Mouse (Mus musculus): Measurements from ENCODE around the gene Hoxb3. TPM values are rescaled to one million over a fixed set of nuclear protein-coding genes. Genes with fewer than 3 reads are reported as not detected.
A peak's percentile ranks its signal among the peaks of the same experiment; 100 is the strongest.

Hoxb3 gene
- polyA plus RNA-seq, 1 experiment from 2014 or later, result 3.7 TPM

DNA sequence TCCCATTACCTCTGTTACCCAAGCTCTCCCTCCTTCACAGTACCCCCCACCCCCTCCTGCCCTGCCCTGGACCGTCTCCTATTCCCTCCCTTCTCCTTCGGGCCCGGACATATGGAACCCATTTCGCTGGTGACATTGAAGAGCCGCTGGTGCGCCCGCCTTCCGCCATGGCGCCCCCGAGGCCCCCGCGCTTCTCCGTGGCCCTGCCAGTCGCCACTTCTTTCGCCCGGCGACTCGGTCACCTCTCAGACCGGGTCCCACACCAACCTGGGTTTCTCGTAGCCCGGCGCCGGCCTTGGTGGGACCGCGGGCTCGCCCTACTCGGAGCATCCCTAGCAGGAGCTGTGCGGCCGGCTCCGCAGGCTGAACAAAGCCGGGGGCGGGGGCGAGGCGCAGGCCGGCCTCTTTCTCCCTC is 9.5 kb downstream of the Hoxb3 start:
- H3K9ac ChIP-seq (ENCODE audit: low read length), result peak overlapping the region; percentile 83
- 3% methylated on average over 35 of the region's 35 CpGs for WGBS
- peak overlapping the region; percentile 43 for H3K4me3 ChIP-seq (ENCODE audit: low read depth, low read length)
- H3K27me3 ChIP-seq (replicated peaks; ENCODE audit: control insufficient read depth, insufficient read depth, low read length), result no peaks in the 10 kb centered on the region
- ATAC-seq (replicated peaks; ENCODE audit: low FRiP score, low TSS enrichment, low read depth), result no peak
- peak overlapping the region; percentile 99 for H3K27ac ChIP-seq (ENCODE audit: low read depth)
- H3K36me3 ChIP-seq (ENCODE audit: control insufficient read depth, insufficient read depth, low read length), result peaks cover 10% of the 10 kb centered on the region; the same call in 1 of the 2 replicates
- DNase-seq (ENCODE audit: low spot score), result peak; percentile 74
- peak overlapping the region; percentile 89 for H3K4me2 ChIP-seq (ENCODE audit: low read length)
- no peaks in the 10 kb centered on the region for H3K9me3 ChIP-seq (ENCODE audit: control insufficient read depth, low read length)
- H3K4me1 ChIP-seq (replicated peaks; ENCODE audit: control insufficient read depth, insufficient read depth, low read length), result peaks cover 79% of the 10 kb centered on the region

DNA sequence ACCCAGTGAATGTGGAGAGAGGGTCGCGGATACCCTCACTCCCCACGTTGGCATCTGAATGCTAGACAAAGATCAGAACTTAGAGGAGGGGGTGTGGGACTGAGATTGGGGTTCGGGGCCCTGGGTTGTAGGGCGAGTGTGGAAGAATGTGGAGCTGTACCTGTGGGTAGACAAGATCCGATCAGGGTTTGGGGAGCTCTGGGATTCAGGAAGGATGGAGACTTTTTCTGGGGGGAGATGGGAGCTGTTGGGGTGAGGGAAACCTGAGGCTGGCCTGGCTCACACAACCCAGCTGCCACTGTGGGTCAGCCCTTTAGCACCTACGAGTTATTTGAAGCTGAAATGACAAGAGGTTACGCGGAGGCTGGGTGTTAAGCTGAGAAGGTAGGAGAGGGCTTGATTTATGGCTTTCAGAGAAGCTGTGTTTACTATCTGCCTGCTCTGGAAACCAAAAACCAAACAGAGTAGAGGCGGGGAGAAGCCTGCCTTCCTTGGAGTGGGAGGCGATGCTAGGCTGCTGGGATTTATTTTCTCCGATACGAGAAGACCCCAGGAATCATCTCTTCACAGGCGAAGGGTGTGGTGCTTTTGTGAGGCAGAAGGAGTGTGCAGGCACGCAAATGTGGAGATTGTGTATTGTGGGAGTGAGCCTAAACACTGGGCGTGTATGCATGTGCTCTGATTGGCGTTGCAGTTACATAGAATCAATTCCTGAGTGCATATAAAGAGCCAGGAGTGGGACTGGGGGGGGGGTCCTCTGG is 10.3 kb downstream of the Hoxb3 start:
- H3K27ac ChIP-seq (ENCODE audit: low read depth), result peak overlapping the region; percentile 99
- H3K4me1 ChIP-seq (replicated peaks; ENCODE audit: control insufficient read depth, insufficient read depth, low read length), result peaks cover 83% of the 10 kb centered on the region
- H3K4me2 ChIP-seq (ENCODE audit: low read length), result peak overlapping the region; percentile 89
- H3K36me3 ChIP-seq (ENCODE audit: control insufficient read depth, insufficient read depth, low read length), result peaks cover 10% of the 10 kb centered on the region; the same call in 1 of the 2 replicates
- no peaks in the 10 kb centered on the region for H3K27me3 ChIP-seq (replicated peaks; ENCODE audit: control insufficient read depth, insufficient read depth, low read length)
- DNase-seq (ENCODE audit: low spot score) (peak; percentile 82), ATAC-seq (replicated peaks; ENCODE audit: low FRiP score, low TSS enrichment, low read depth) (peak; percentile 41; the same call in 1 of the 2 replicates)
- peak overlapping the region; percentile 83 for H3K9ac ChIP-seq (ENCODE audit: low read length)
- no peaks in the 10 kb centered on the region for H3K9me3 ChIP-seq (ENCODE audit: control insufficient read depth, low read length)
- peak overlapping the region; percentile 43 for H3K4me3 ChIP-seq (ENCODE audit: low read depth, low read length)
- WGBS, result 10% methylated on average over 17 of the region's 17 CpGs

DNA sequence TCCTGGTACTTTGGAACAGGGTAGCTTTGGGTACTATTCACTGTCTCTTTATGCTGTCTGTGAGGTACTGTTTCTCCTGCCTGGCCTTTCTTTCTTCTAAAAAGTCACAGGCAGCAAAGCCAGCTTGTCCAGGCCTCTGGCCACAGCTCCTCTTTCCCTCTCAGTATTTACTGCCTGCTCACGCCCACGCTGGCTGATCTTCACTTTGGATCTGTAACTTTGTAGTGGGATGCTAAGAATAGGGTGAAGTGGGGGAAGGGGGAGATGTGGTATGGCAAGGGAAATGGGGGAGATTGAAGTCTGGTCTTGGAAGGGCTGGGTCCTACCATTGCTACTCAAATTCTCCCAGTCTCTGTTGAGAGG is 10.9 kb downstream of the Hoxb3 start:
- Histone ChIP-seq H3K27me3 (replicated peaks; ENCODE audit: control insufficient read depth, insufficient read depth, low read length) (no peaks in the 10 kb centered on the region), H3K36me3 (ENCODE audit: control insufficient read depth, insufficient read depth, low read length) (peaks cover 10% of the 10 kb centered on the region; the same call in 1 of the 2 replicates), H3K4me2 (ENCODE audit: low read length) (peak overlapping the region; percentile 89), H3K4me3 (ENCODE audit: low read depth, low read length) (peak overlapping the region; percentile 43), H3K4me1 (replicated peaks; ENCODE audit: control insufficient read depth, insufficient read depth, low read length) (peaks cover 84% of the 10 kb centered on the region), H3K27ac (ENCODE audit: low read depth) (peak overlapping the region; percentile 99), H3K9me3 (ENCODE audit: control insufficient read depth, low read length) (no peaks in the 10 kb centered on the region), H3K9ac (ENCODE audit: low read length) (peak overlapping the region; percentile 83)
- WGBS, result 9% methylated on average over 2 of the region's 2 CpGs
- DNase-seq (ENCODE audit: low spot score) (peak; percentile 73), ATAC-seq (replicated peaks; ENCODE audit: low FRiP score, low TSS enrichment, low read depth) (no peak)

DNA sequence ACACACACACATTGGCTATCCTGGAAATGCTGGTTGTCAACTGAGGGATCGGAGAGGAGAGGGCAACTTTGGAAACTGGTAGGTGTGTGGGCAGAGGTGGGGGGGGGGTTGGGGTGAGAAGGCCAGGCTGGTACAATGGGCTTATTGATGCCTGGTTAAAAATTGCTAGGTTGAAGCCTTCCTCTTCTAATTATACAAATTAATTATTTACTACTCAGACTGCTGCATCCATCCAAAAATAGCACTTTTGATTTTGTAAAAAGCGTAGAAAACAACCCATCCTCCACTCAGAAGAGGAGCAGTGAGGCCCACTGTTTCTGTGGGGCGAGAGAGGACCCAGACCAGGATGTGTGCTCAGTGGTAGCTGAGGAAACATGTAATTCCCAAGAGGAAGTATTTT is 11.9 kb downstream of the Hoxb3 start:
- H3K36me3 ChIP-seq (ENCODE audit: control insufficient read depth, insufficient read depth, low read length), result peaks cover 9% of the 10 kb centered on the region; the same call in 1 of the 2 replicates

DNA sequence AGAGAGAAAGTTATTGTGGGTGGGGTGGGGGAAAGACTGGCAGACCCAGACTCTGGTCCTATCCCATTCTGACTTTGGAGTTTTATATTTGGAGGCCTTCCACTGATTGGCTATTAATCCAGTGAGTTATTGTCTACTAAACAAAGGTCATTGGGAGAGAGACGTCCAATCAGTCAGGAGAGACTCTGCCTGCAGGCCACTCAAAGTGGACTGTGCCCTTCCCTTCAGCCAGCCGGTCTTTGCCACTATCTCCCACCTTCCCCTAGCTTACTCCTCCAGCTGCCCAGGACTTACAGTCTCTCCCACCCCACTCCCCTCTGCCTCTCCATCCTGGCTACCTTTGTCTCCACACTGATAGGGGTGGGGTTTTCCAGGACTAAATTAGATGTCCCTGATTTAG is 13.5 kb downstream of the Hoxb3 start:
- Histone ChIP-seq H3K4me1 (replicated peaks; ENCODE audit: control insufficient read depth, insufficient read depth, low read length) (peaks cover 74% of the 10 kb centered on the region), H3K4me2 (ENCODE audit: low read length) (peak overlapping the region; percentile 12; the same call in 1 of the 2 replicates), H3K36me3 (ENCODE audit: control insufficient read depth, insufficient read depth, low read length) (no peaks in the 10 kb centered on the region), H3K9ac (ENCODE audit: low read length) (peak overlapping the region; percentile 29; the same call in 1 of the 2 replicates), H3K27ac (ENCODE audit: low read depth) (peak overlapping the region; percentile 98), H3K27me3 (replicated peaks; ENCODE audit: control insufficient read depth, insufficient read depth, low read length) (no peaks in the 10 kb centered on the region), H3K4me3 (ENCODE audit: low read depth, low read length) (no peak overlapping the region), H3K9me3 (ENCODE audit: control insufficient read depth, low read length) (no peaks in the 10 kb centered on the region)
- ATAC-seq (replicated peaks; ENCODE audit: low FRiP score, low TSS enrichment, low read depth), result no peak
- WGBS, result 17% methylated on average over 2 of the region's 2 CpGs
- no peak for DNase-seq (ENCODE audit: low spot score)

More for the DNA sequence above, 11.9 kb downstream of the Hoxb3 start:
- Histone ChIP-seq H3K4me3 (ENCODE audit: low read depth, low read length) (no peak overlapping the region), H3K9me3 (ENCODE audit: control insufficient read depth, low read length) (no peaks in the 10 kb centered on the region), H3K9ac (ENCODE audit: low read length) (peak overlapping the region; percentile 83), H3K27me3 (replicated peaks; ENCODE audit: control insufficient read depth, insufficient read depth, low read length) (no peaks in the 10 kb centered on the region), H3K27ac (ENCODE audit: low read depth) (peak overlapping the region; percentile 99), H3K4me2 (ENCODE audit: low read length) (peak overlapping the region; percentile 89), H3K4me1 (replicated peaks; ENCODE audit: control insufficient read depth, insufficient read depth, low read length) (peaks cover 83% of the 10 kb centered on the region)
- ATAC-seq (replicated peaks; ENCODE audit: low FRiP score, low TSS enrichment, low read depth) (0 out of 2 replicates have a peak, but pooled peaks have one; percentile 6), DNase-seq (ENCODE audit: low spot score) (no peak)
- 26% methylated on average over 3 of the region's 3 CpGs for WGBS

DNA sequence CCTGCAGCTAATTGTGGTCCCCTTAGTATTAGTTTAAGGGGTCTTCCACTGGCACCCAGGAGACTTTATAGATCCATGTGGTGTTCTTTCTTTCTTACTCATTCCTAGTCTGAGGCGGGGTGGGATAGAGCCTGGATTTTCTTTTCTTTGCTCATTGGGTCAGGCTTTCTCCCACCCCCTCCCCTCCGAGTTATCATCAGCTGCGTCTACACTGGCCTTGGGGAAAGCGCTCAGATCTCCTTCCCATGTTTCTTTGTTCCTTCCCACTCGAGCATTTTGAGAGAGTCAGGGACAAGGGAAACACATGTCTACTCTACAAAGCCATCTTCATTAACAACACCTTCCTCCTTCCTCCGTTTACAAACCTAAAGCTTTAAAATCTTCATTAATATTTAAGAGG is 13.9 kb downstream of the Hoxb3 start:
- Histone ChIP-seq H3K27ac (ENCODE audit: low read depth) (peak overlapping the region; percentile 98), H3K9me3 (ENCODE audit: control insufficient read depth, low read length) (no peaks in the 10 kb centered on the region), H3K27me3 (replicated peaks; ENCODE audit: control insufficient read depth, insufficient read depth, low read length) (no peaks in the 10 kb centered on the region), H3K4me2 (ENCODE audit: low read length) (peak overlapping the region; percentile 12), H3K36me3 (ENCODE audit: control insufficient read depth, insufficient read depth, low read length) (no peaks in the 10 kb centered on the region), H3K4me3 (ENCODE audit: low read depth, low read length) (no peak overlapping the region), H3K9ac (ENCODE audit: low read length) (peak overlapping the region; percentile 29; the same call in 1 of the 2 replicates), H3K4me1 (replicated peaks; ENCODE audit: control insufficient read depth, insufficient read depth, low read length) (peaks cover 70% of the 10 kb centered on the region)
- no peak for DNase-seq (ENCODE audit: low spot score)
- ATAC-seq (replicated peaks; ENCODE audit: low FRiP score, low TSS enrichment, low read depth), result no peak
- WGBS, result 37% methylated on average over 6 of the region's 6 CpGs

DNA sequence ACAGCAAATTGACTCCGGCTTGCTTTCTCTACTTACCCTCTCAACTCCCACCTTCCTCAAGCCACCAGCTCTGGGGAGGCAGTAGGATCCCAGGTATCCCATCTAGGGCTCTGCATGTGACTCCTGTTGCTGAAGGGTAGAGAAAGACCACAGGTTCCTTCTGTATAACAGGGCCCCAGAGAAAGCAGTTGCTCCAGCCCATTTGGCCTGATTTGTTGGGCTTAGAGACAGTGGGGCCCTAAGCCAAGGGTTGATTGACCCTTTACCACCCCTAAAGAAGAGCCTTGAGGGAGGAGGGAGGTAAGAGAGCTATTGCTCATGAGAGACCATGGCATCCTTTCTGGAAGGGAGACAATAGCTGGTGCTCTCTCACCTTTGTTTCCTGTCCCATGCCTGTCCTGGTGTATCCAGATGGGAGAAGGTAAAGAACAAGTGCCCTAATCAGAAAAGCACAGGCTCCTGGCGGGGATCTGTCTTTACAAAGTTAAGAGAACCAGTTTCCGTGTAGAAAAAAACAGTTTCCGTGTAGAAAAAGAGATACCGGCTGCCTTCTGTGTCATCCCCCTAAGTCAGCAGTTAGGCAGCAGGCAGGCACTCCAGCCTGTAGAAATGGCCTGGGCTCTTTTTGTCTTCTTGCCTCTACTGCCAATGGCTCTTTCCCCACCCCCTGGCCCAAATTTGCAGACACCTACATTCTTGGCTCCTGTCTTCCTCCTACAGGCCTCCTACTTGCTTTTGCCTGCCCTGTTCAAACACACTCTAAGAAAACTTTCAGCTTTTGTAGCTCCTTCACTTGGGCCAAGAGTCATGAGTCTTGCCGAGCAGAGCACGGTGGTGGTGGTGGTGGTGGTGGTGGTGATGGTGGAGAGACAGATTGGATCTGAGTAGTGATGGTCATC is 16.1 kb downstream of the Hoxb3 start:
- Histone ChIP-seq H3K9ac (ENCODE audit: low read length) (peak overlapping the region; percentile 76), H3K4me1 (replicated peaks; ENCODE audit: control insufficient read depth, insufficient read depth, low read length) (peaks cover 80% of the 10 kb centered on the region)

DNA sequence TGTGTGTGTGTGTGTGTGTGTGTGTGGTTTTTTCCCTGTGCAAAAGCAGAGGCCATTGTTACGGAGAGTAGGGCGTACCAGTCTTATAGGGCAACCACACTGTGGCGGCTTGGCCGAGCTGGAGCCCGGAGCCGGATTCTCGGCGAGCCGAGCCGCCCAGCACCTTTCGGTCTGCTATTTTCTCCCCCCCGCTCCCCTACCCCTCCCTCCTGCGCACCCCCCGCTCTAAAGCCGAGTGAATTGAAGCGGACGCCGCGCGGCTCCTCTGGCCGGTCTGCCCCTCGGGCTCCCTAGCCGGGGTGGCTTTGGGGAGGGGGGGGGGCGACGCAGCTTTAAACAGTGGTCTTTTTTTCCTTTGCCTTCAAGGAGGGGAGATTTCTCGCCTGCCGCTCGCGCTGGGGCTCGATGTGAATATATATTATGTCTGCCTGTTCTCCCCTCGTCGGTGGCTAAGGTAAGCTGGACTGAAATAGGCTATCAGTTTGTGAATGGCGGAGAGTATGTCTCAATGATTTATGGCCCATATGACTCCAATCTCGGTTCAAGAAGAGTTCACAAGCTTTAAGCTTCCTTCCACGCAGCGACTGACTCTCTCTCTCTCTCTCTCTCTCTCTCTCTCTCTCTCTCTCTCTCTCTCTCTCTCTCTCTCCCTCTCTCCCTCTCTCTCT is 17.7 kb downstream of the Hoxb3 start:
- Histone ChIP-seq H3K27ac (ENCODE audit: low read depth) (peak overlapping the region; percentile 98), H3K9me3 (ENCODE audit: control insufficient read depth, low read length) (no peaks in the 10 kb centered on the region)
- WGBS, result under 1% methylated on average over 36 of the region's 36 CpGs

More for the DNA sequence above, 16.1 kb downstream of the Hoxb3 start:
- H3K4me2 ChIP-seq (ENCODE audit: low read length), result peak overlapping the region; percentile 85
- H3K4me3 ChIP-seq (ENCODE audit: low read depth, low read length), result peak overlapping the region; percentile 41; the same call in 1 of the 2 replicates
- no peaks in the 10 kb centered on the region for H3K27me3 ChIP-seq (replicated peaks; ENCODE audit: control insufficient read depth, insufficient read depth, low read length)
- H3K27ac ChIP-seq (ENCODE audit: low read depth), result peak overlapping the region; percentile 98
- H3K9me3 ChIP-seq (ENCODE audit: control insufficient read depth, low read length), result no peaks in the 10 kb centered on the region
- DNase-seq (ENCODE audit: low spot score), result no peak
- no peak for ATAC-seq (replicated peaks; ENCODE audit: low FRiP score, low TSS enrichment, low read depth)
- WGBS, result 43% methylated on average over 7 of the region's 7 CpGs
- peaks cover 2% of the 10 kb centered on the region; the same call in 1 of the 2 replicates for H3K36me3 ChIP-seq (ENCODE audit: control insufficient read depth, insufficient read depth, low read length)

More for the DNA sequence above, 17.7 kb downstream of the Hoxb3 start:
- ATAC-seq (replicated peaks; ENCODE audit: low FRiP score, low TSS enrichment, low read depth), result peak; percentile 79
- peak overlapping the region; percentile 85 for H3K4me2 ChIP-seq (ENCODE audit: low read length)
- H3K9ac ChIP-seq (ENCODE audit: low read length), result peak overlapping the region; percentile 76
- H3K4me1 ChIP-seq (replicated peaks; ENCODE audit: control insufficient read depth, insufficient read depth, low read length), result peaks cover 77% of the 10 kb centered on the region
- H3K27me3 ChIP-seq (replicated peaks; ENCODE audit: control insufficient read depth, insufficient read depth, low read length), result no peaks in the 10 kb centered on the region
- H3K36me3 ChIP-seq (ENCODE audit: control insufficient read depth, insufficient read depth, low read length), result peaks cover 9% of the 10 kb centered on the region; the same call in 1 of the 2 replicates
- H3K4me3 ChIP-seq (ENCODE audit: low read depth, low read length), result peak overlapping the region; percentile 41
- DNase-seq (ENCODE audit: low spot score), result peak; percentile 87

All from intestine, embryonic 14.5 days (tissue).